Mouse (Mus musculus): ENCODE measurements at regions not wholly inside any gene's neighbourhood (a gene's known extent, or its start where the extent isn't known, plus 50 kb on each side); places are given as distances from the start of the nearest gene placed in this dataset.

DNA sequence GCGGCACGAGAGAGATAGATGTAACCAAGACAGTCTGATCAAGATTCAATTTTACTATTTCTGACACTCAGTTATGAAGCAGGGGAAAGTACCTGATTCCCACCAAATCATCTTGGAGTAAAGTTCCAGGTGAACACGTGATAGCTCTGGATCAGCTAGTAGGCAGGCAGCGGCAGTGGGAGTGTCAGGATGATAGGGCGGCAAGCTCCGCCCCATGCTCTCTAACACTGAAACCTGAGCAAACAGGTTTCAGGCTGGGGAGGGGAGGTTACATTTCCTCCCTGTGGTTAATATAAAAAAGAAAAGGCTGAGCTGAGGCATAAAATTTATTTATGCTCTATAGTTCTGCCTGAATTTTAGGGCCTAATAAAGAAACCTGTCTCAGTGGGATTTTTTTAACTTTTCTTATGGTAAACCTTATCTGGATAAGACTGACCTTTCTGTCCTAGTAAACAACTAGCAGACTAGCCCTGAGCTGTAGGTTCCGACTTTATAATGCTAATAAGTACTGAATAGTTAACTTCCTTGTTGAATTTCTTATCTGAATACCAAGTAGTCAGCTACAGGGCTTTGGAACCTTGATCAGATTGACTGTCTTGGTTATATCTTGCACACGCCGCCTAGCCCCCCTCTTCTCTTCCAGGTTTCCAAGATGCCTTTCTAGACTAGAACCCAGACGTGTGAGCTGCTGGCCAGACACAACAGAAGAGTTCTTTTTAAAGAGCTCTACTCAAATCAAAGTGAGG lies 254.9 kb upstream of the Dab2 start:
- Histone ChIP-seq H3K27me3 (replicated peaks) (no peaks in the 10 kb centered on the region), H3K36me3 (replicated peaks; ENCODE audit: low read length) (no peaks in the 10 kb centered on the region), H3K4me1 (no peaks in the 10 kb centered on the region; the same call in 1 of the 2 replicates), H3K4me3 (replicated peaks) (no peak overlapping the region), H3K9me3 (no peaks in the 10 kb centered on the region)
- TF ChIP-seq FLI1 (IDR thresholded peaks at IDR 0.05; ENCODE audit: low read length) (no peak), GATA1 (IDR thresholded peaks at IDR 0.05; ENCODE audit: borderline replicate concordance, low read length) (no peak)

DNA sequence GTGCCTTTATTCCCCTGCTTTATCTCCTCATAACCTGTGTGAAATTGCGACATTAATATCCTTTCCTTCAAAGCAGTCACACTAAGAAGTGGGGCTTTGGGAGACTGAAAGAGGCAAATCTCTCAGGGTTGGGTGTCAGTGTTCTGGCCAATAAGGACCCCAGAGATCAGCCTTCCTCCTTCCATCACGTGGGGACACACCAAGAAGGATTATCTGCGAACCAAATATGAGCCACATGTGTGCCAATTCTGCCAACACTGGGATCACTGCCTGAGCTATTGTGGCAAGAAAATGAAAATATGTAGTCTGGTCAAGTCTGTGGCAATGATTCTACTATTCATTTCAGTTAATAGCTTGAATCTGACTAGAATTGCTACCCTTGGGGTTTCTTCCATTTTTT lies 243.9 kb upstream of the Dab2 start:
- no peak for TF ChIP-seq GATA1 (IDR thresholded peaks at IDR 0.05; ENCODE audit: borderline replicate concordance, low read length)
- no peak for TF ChIP-seq FLI1 (IDR thresholded peaks at IDR 0.05; ENCODE audit: low read length)
- H3K27me3 ChIP-seq (replicated peaks), result no peaks in the 10 kb centered on the region
- no peaks in the 10 kb centered on the region for H3K9me3 ChIP-seq
- no peak overlapping the region for H3K4me3 ChIP-seq (replicated peaks)
- peaks cover 3% of the 10 kb centered on the region for H3K36me3 ChIP-seq (replicated peaks; ENCODE audit: low read length)
- peaks cover 38% of the 10 kb centered on the region for H3K4me1 ChIP-seq

DNA sequence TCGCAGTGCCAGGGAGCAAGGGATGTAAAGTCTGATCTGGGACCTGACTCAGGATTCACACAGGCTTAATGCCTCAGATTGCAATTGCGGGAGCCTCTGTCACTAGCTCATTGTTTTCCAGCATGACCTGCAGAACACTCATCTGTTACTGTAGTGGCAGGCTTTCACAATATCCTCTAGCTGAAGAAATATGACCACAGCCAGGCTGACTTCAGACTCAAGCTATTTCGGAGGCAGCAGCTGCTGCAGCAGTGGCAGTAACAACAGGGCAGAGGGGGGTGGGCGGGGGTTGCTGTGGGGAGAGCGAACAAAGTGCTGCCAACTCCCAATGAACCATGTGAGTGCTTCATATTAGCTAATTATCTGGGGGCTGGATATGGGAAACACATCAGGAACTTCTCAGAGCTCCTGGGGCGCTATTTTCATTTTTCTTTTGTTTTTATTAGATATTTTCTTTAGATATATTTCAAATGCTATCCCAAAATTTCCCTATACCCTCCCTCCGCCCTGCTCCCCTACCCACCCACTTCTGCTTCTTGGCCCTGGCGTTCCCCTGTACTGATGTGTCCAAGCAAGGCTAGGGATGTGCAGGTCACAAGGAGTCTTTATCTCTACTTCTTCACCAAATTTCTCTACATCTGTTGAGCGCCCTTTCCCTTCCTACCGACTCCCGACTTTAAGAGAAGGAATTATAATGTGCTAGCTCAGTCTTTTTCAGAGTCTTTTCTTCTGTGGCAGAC lies 242.5 kb upstream of the Dab2 start:
- Histone ChIP-seq H3K4me1 (peaks cover 46% of the 10 kb centered on the region), H3K27me3 (replicated peaks) (no peaks in the 10 kb centered on the region), H3K9me3 (no peaks in the 10 kb centered on the region), H3K36me3 (replicated peaks; ENCODE audit: low read length) (peaks cover 3% of the 10 kb centered on the region), H3K4me3 (replicated peaks) (no peak overlapping the region)
- no peak for TF ChIP-seq GATA1 (IDR thresholded peaks at IDR 0.05; ENCODE audit: borderline replicate concordance, low read length)
- TF ChIP-seq FLI1 (IDR thresholded peaks at IDR 0.05; ENCODE audit: low read length), result no peak

DNA sequence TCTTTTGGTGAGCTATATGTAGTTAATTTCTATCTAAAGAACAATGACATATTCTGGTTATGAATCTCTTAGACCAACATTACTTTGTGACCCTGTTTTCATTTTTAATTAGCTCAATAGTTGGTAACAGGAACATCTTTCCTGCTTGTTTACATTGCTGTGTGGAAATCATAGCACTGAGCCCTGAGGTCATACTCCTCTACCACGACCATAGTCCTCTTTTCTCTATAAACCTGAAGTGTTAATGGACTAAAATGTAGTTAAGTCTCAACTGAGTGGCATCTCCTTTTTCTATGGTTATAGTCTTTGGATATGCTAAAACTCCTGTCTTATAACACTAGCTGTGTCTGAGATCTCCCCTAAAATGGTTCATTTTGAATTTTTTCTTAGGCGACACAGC lies 240.2 kb upstream of the Dab2 start:
- Histone ChIP-seq H3K4me1 (peaks cover 46% of the 10 kb centered on the region), H3K36me3 (replicated peaks; ENCODE audit: low read length) (peaks cover 3% of the 10 kb centered on the region), H3K9me3 (no peaks in the 10 kb centered on the region), H3K4me3 (replicated peaks) (peak overlapping the region; percentile 72), H3K27me3 (replicated peaks) (no peaks in the 10 kb centered on the region)
- TF ChIP-seq FLI1 (IDR thresholded peaks at IDR 0.05; ENCODE audit: low read length), result no peak

DNA sequence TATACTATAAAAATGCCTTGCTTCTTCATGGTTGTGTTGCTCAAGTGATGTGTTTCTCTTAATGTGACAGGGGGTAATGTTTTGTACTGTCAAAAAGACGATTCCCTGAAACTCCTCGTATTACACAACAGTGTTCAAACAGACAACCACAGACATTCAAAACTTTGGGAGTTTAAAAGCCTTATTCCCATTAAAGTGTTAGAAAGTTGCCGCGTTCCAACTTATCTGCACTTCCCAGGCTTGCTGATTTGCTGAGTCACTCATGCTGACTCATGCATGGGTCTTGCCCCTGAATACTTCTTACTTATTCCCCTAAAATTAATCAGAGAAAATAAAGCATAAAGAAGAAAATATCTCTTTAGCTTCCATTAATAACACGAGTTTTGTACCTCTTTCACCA lies 239.8 kb upstream of the Dab2 start:
- H3K4me1 ChIP-seq, result peaks cover 46% of the 10 kb centered on the region

DNA sequence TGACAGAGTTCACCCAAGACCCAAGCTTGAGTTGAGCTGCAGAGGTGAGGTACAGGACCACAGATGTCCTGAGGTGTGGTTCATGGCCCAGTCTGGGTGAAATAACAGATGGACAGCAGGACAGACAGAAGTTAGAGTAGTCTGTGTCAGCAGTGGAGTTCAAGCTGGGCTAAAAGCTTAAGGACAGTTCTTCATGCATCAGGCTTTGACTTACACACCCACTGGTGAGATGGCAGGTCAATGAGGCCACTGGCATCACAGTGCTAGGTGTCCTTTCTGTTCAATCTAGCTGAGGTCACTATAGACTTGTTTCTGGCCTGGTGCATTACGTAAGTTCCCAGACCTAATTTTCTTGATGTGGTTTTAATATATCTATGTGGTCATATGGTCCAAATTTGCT lies 238.9 kb upstream of the Dab2 start:
- TF ChIP-seq GATA1 (IDR thresholded peaks at IDR 0.05; ENCODE audit: borderline replicate concordance, low read length), result no peak
- no peak for TF ChIP-seq FLI1 (IDR thresholded peaks at IDR 0.05; ENCODE audit: low read length)
- Histone ChIP-seq H3K36me3 (replicated peaks; ENCODE audit: low read length) (peaks cover 3% of the 10 kb centered on the region), H3K27me3 (replicated peaks) (no peaks in the 10 kb centered on the region), H3K4me3 (replicated peaks) (no peak overlapping the region), H3K9me3 (no peaks in the 10 kb centered on the region), H3K4me1 (peaks cover 46% of the 10 kb centered on the region)

More for the DNA sequence above, 239.8 kb upstream of the Dab2 start:
- H3K9me3 ChIP-seq, result no peaks in the 10 kb centered on the region
- peaks cover 3% of the 10 kb centered on the region for H3K36me3 ChIP-seq (replicated peaks; ENCODE audit: low read length)
- H3K27me3 ChIP-seq (replicated peaks), result no peaks in the 10 kb centered on the region
- H3K4me3 ChIP-seq (replicated peaks), result peak overlapping the region; percentile 72
- TF ChIP-seq FLI1 (IDR thresholded peaks at IDR 0.05; ENCODE audit: low read length) (no peak), GATA1 (IDR thresholded peaks at IDR 0.05; ENCODE audit: borderline replicate concordance, low read length) (no peak)

DNA sequence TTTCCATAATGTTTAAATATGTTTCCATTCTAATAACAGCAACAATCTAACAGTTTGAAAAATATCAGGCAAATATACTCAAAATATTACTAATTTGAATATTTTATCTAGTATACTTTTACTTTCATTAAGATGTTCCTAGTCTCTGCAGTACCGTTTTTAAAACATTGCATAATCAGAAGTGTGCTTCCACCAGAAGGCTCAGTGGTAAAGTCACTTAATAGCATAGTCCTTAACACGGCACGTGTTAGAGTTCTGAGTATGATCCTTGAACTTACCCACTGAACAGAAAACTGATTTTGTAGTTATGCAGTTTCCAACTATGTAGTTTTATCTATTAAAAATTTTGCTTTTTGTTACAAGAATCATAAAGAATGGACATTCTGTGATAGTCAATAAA lies 234.5 kb upstream of the Dab2 start:
- Histone ChIP-seq H3K36me3 (replicated peaks; ENCODE audit: low read length) (peaks cover 3% of the 10 kb centered on the region), H3K4me1 (peaks cover 14% of the 10 kb centered on the region)
- TF ChIP-seq FLI1 (IDR thresholded peaks at IDR 0.05; ENCODE audit: low read length) (no peak), GATA1 (IDR thresholded peaks at IDR 0.05; ENCODE audit: borderline replicate concordance, low read length) (no peak)

DNA sequence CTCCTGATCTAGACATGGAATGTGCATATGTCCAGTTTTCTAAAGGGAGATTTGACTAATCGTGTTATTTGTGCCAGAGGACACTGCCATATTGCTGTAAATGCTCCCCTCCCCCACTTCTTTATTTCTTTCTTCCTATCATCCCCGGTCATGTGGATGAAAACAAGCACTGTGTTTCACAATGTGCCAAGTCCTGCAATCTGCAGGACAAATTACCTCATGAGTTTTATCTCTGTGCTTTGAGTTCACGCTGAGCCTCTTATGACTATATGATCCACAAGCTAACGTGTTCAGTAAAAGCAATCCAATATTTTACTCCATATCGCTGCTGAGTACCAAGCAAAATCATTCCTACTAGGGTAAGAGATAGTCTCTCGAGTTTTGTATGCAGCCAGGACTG lies 232.2 kb upstream of the Dab2 start:
- TF ChIP-seq FLI1 (IDR thresholded peaks at IDR 0.05; ENCODE audit: low read length), result no peak
- TF ChIP-seq GATA1 (IDR thresholded peaks at IDR 0.05; ENCODE audit: borderline replicate concordance, low read length), result no peak
- Histone ChIP-seq H3K9me3 (no peaks in the 10 kb centered on the region), H3K4me1 (no peaks in the 10 kb centered on the region), H3K36me3 (replicated peaks; ENCODE audit: low read length) (no peaks in the 10 kb centered on the region), H3K27me3 (replicated peaks) (no peaks in the 10 kb centered on the region), H3K4me3 (replicated peaks) (no peak overlapping the region)

More for the DNA sequence above, 234.5 kb upstream of the Dab2 start:
- H3K4me3 ChIP-seq (replicated peaks), result no peak overlapping the region
- no peaks in the 10 kb centered on the region for H3K27me3 ChIP-seq (replicated peaks)
- no peaks in the 10 kb centered on the region for H3K9me3 ChIP-seq

DNA sequence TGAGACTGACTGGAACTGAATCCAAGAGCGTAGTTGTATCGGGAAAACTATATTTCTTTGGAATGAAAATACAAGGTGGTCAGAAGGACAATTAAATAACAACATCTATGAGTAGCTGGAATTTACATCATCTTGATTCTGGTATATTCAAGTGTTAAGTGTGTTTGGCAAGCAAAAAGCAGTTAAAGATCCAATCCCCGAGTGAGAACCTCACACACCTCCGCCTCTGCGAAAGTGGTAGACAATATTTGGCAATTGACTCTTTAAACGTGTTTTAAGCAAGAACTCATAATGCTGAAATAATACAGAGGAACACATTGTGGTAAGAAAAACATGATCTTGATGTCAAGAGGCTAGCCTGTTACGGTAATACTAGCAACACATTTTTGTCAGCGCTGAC lies 231.2 kb upstream of the Dab2 start:
- Histone ChIP-seq H3K36me3 (replicated peaks; ENCODE audit: low read length) (no peaks in the 10 kb centered on the region), H3K9me3 (no peaks in the 10 kb centered on the region), H3K4me1 (no peaks in the 10 kb centered on the region), H3K27me3 (replicated peaks) (no peaks in the 10 kb centered on the region), H3K4me3 (replicated peaks) (no peak overlapping the region)
- TF ChIP-seq FLI1 (IDR thresholded peaks at IDR 0.05; ENCODE audit: low read length), result no peak
- no peak for TF ChIP-seq GATA1 (IDR thresholded peaks at IDR 0.05; ENCODE audit: borderline replicate concordance, low read length)

DNA sequence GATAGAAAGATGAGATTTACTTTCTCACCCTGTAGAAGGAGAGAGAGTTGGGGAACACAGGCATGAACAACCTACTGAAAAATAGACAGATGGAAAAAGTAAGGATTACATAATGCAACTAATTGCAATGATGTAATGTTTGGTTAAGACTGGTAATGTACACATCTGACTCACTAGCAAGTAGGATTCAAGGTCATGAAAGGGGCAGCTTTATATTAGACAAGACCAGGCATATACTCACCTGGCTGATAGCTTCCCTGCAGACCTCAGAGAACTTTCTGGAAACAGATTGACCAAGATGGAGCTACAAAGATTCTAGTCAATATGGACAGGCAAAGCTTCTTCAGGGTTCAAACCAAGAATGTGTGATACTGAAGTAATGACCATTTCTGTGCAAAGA lies 227.7 kb upstream of the Dab2 start:
- Histone ChIP-seq H3K36me3 (replicated peaks; ENCODE audit: low read length) (no peaks in the 10 kb centered on the region), H3K4me3 (replicated peaks) (no peak overlapping the region), H3K27me3 (replicated peaks) (no peaks in the 10 kb centered on the region), H3K9me3 (no peaks in the 10 kb centered on the region), H3K4me1 (no peaks in the 10 kb centered on the region)
- no peak for TF ChIP-seq GATA1 (IDR thresholded peaks at IDR 0.05; ENCODE audit: borderline replicate concordance, low read length)
- TF ChIP-seq FLI1 (IDR thresholded peaks at IDR 0.05; ENCODE audit: low read length), result no peak

Measured in megakaryocyte, embryonic 14.5 days (primary cell).